Mouse (Mus musculus) liver, embryonic 12.5 days (tissue): ENCODE measurements at regions not wholly inside any gene's neighbourhood (a gene's known extent, or its start where the extent isn't known, plus 50 kb on each side); places are given as distances from the start of the nearest gene placed in this dataset.

Experiments
- ATAC-seq: fragments of 200-750 bp; cut with Nextera tagmentation; 2 replicates; pipeline ENCODE4 v1.8.0; 2017; ENCODE audit warnings: moderate number of reproducible peaks, mild to moderate bottlenecking, moderate library complexity
- H3K27ac ChIP-seq: fragments of 300-500 bp; sonication (generic); 2 replicates; pipeline ENCODE4 v1.5.1; 2016; ENCODE audit warnings: mild to moderate bottlenecking
- H3K27me3 ChIP-seq: fragments of 300-500 bp; sonication (generic); replicated peaks from 2 replicates; pipeline ENCODE4 v1.6.1; 2016; ENCODE audit warnings: mild to moderate bottlenecking, moderate library complexity
- H3K36me3 ChIP-seq: fragments of 300-500 bp; sonication (generic); 2 replicates; pipeline ENCODE4 v1.6.1; 2016; ENCODE audit warnings: mild to moderate bottlenecking, moderate library complexity
- H3K4me1 ChIP-seq: fragments of 300-500 bp; sonication (generic); 2 replicates; pipeline ENCODE4 v1.6.1; 2016
- H3K4me2 ChIP-seq: fragments of 300-500 bp; sonication (generic); 2 replicates; pipeline ENCODE4 v1.6.1; 2016; ENCODE audit warnings: mild to moderate bottlenecking, moderate library complexity
- H3K4me3 ChIP-seq: fragments of 300-500 bp; sonication (generic); 2 replicates; pipeline ENCODE4 v1.5.1; 2016; ENCODE audit warnings: mild to moderate bottlenecking, moderate library complexity
- H3K9ac ChIP-seq: fragments of 300-500 bp; sonication (generic); 2 replicates; pipeline ENCODE4 v1.6.1; 2016; ENCODE audit warnings: mild to moderate bottlenecking, moderate library complexity
- H3K9me3 ChIP-seq: fragments of 300-500 bp; sonication (generic); replicated peaks from 2 replicates; pipeline ENCODE4 v1.6.1; 2016; ENCODE audit warnings: mild to moderate bottlenecking, moderate library complexity
- WGBS: fragments of 180-500 bp; shearing (Covaris S2); methylation state at CpG from one replicate; pipeline ENCODE4 v1.1.7; 2016; ENCODE audit not compliant: insufficient replicate concordance; 5-methylcytosine and 5-hydroxymethylcytosine counted together

DNA sequence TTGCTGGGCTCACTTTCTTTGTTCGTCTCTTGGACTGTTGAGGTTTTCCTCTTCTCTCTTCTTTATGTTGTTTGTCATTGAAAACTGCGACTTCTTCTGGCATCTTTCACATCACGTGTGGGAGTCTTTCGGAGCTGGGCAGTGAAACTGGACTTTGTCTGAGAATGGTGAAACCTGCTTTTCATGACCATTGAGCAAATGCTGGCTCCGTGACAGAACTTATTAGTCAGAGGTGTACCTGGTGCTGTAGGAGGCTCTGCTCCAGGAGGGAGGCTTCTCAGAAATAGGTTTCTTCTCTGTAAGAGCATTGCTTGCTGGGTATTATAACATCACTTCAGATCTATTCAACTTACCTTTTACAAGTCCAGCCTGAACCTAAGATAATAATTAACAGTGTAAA lies 122.4 kb downstream of the Amer2 start:
- H3K36me3 ChIP-seq: no peaks in the 10 kb centered on the region
- no peak overlapping the region for H3K4me3 ChIP-seq
- no peak for ATAC-seq
- no peak overlapping the region for H3K9ac ChIP-seq
- WGBS: 75% methylated on average over 5 of the region's 5 CpGs
- H3K27ac ChIP-seq: no peak overlapping the region
- no peaks in the 10 kb centered on the region for H3K4me1 ChIP-seq
- no peaks in the 10 kb centered on the region for H3K9me3 ChIP-seq
- H3K4me2 ChIP-seq: no peak overlapping the region
- H3K27me3 ChIP-seq: no peaks in the 10 kb centered on the region

DNA sequence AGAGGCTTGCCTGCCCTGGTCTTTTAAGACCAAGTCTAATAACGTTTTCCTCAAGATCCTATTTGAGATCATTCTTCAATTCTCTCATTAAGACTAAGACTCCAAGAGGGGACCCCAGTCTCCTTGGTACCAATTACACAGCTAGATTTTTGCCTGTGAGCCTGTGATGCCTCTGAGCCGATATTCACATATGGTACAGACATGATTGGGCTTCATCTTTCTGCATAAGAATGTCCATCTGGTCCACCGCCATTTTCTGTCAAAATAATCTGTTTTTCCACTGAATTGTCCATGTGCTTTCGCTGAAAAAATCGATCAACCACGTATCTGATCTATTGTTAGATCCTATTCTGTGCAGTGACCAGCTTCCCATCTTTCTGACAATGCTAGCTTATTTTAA lies 129.5 kb downstream of the Amer2 start:
- Histone ChIP-seq H3K27me3 (no peaks in the 10 kb centered on the region), H3K4me3 (no peak overlapping the region), H3K27ac (no peak overlapping the region), H3K36me3 (no peaks in the 10 kb centered on the region), H3K4me1 (no peaks in the 10 kb centered on the region), H3K9me3 (no peaks in the 10 kb centered on the region), H3K9ac (no peak overlapping the region), H3K4me2 (no peak overlapping the region)
- ATAC-seq: no peak
- 65% methylated on average over 6 of the region's 6 CpGs for WGBS

DNA sequence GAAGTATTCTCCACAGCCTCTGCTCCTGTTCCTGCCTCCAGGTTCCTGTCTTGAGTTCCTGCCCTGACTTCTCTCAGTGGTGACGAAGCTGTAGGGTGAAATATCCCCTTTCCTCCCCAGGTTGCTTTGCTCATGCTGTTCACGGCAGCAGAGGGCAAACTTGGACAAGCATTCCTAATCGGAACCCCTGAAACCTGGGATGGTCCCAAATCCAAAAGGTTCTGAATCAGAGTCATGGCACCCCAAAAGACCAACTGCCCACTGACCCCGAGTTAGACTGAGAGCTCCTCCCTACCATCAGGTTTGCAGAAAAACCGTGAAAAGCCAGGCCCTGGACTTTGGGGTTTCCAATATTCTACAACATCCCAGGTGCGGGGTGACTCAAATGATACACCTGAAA lies 128.7 kb upstream of the Spata13 start:
- H3K36me3 ChIP-seq: no peaks in the 10 kb centered on the region
- no peaks in the 10 kb centered on the region for H3K9me3 ChIP-seq
- H3K4me2 ChIP-seq: no peak overlapping the region
- H3K27me3 ChIP-seq: no peaks in the 10 kb centered on the region
- H3K27ac ChIP-seq: no peak overlapping the region
- 63% methylated on average over 6 of the region's 6 CpGs for WGBS
- H3K9ac ChIP-seq: no peak overlapping the region
- no peak for ATAC-seq
- no peak overlapping the region for H3K4me3 ChIP-seq
- H3K4me1 ChIP-seq: no peaks in the 10 kb centered on the region

DNA sequence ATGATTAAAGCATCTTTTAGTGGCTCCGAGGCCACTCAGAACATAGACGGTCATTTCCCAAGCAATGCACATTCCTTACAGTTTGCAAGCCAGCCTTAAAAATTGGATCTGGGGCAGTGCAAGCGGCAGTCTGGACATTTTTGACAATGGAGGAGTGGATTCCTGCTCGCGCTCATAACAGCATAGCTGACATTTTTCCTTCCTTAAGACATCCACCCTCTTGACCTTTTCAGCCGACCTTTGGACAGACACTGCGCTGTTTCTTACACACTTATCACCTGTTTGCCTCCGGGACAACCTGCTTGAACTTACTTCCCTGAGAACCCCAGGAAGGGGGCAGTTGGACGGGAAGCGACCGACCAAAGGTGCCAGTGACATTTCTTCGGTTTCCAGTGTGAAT lies 127.5 kb upstream of the Spata13 start:
- Histone ChIP-seq H3K9me3 (no peaks in the 10 kb centered on the region), H3K36me3 (no peaks in the 10 kb centered on the region), H3K4me2 (no peak overlapping the region), H3K4me3 (no peak overlapping the region), H3K27ac (no peak overlapping the region), H3K9ac (no peak overlapping the region), H3K27me3 (no peaks in the 10 kb centered on the region), H3K4me1 (no peaks in the 10 kb centered on the region)
- no peak for ATAC-seq
- 73% methylated on average over 12 of the region's 12 CpGs for WGBS

DNA sequence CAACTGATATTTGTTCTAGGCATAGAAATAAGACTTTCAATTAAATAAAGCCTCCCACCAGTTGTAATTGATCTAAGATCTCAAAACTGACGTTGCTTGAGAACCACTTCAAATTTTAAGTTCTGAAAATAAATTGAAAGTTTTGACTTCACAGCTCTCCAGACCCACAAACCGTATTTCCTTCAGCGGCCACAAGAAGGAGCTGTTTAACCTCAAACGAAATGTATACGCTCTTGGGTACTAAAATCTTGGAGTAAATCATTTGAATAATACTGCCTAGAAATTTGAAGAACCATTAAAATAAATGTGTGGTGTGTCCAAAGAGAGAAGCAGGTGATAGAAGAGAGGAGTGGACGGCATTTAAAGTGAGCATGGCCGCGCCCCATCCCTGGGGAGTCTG lies 120.2 kb upstream of the Spata13 start:
- no peaks in the 10 kb centered on the region for H3K4me1 ChIP-seq
- H3K9ac ChIP-seq: no peak overlapping the region
- no peak overlapping the region for H3K4me2 ChIP-seq
- no peak overlapping the region for H3K27ac ChIP-seq
- no peaks in the 10 kb centered on the region for H3K9me3 ChIP-seq
- H3K36me3 ChIP-seq: no peaks in the 10 kb centered on the region
- no peaks in the 10 kb centered on the region; the same call in 1 of the 2 replicates for H3K27me3 ChIP-seq
- no peak overlapping the region for H3K4me3 ChIP-seq
- 22% methylated on average over 8 of the region's 8 CpGs for WGBS
- ATAC-seq: no peak

DNA sequence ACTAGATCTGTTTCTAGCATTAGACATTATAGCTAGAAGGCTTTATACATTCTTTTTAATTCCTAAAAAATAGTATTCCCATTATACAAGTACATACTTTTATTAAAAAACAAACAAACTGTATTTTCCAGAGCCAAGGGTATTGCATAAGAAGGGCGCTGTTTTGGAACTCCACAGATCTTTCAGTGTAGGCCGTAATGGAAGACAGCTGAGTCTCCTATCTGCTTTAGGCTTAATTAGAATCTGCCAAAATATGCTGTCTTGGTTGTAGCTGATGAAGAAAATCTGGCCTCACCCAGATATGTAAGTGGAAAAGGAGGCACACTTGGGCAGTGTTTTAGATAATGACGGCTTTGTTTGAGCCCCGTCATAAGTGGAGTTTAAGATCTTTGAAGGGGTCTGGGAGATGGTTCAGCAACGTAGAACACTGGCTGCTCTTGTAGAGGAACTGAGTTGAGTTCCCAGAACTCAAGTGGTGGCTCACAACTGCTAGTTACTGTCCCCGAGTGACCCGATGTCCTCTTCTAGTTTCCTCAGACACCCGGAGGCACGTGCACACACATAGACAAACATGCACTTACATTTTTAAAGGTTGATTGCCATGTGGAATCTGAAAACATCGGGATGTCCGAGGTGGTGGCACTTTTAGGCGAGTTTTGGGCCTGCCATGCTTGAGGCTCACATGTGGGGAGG lies 118.6 kb upstream of the Spata13 start:
- Histone ChIP-seq H3K27ac (no peak overlapping the region), H3K4me1 (no peaks in the 10 kb centered on the region), H3K9ac (no peak overlapping the region), H3K4me3 (no peak overlapping the region), H3K9me3 (no peaks in the 10 kb centered on the region), H3K4me2 (no peak overlapping the region), H3K27me3 (no peaks in the 10 kb centered on the region; the same call in 1 of the 2 replicates), H3K36me3 (no peaks in the 10 kb centered on the region)
- no peak for ATAC-seq
- 67% methylated on average over 12 of the region's 12 CpGs for WGBS

DNA sequence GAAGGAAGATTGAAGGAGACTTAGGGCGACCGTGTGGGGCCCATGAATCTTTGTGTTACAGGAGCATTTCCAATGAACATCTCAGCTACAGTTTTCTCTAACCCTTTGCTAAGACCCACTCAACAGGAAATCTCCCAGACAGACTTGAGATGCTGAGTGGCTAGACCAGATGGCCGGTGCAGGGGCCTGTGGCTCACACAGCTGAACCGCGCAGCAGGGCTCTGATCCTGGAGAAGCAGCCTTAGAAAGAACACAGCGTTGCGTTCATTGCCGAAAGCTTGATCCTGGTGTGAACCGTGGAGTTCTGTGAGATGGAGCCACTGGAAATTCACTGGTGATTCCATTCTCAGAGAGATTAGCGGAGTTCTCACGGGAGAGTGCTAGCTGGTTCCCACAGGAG lies 115.9 kb upstream of the Spata13 start:
- WGBS: 82% methylated on average over 11 of the region's 11 CpGs
- Histone ChIP-seq H3K4me2 (no peak overlapping the region), H3K4me3 (no peak overlapping the region), H3K36me3 (no peaks in the 10 kb centered on the region), H3K4me1 (no peaks in the 10 kb centered on the region), H3K27ac (no peak overlapping the region), H3K9me3 (no peaks in the 10 kb centered on the region), H3K9ac (no peak overlapping the region), H3K27me3 (no peaks in the 10 kb centered on the region; the same call in 1 of the 2 replicates)
- ATAC-seq: no peak

DNA sequence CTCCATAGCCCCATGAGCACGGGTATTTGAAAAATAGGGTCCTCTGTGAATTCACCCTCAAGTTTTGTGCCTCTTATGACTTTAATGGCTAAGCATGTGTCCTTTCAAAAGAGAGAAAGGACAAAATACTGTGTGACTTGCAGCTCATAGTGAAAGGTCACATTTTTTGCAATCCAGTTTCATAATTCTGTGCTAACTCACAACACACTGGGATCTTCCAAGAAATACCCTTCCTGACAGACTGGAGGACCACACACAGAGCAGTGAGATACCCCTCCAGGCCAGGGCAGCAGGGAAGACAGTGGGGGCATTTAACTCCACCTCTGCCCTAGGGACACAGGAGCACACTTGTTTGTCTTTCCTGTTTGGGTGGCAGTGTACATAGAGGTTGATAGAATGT lies 110.8 kb upstream of the Spata13 start:
- H3K4me2 ChIP-seq: no peak overlapping the region
- H3K36me3 ChIP-seq: no peaks in the 10 kb centered on the region
- ATAC-seq: no peak
- H3K4me3 ChIP-seq: no peak overlapping the region
- 47% methylated on average over 1 of the region's 1 CpGs for WGBS
- no peaks in the 10 kb centered on the region for H3K27me3 ChIP-seq
- H3K27ac ChIP-seq: no peak overlapping the region
- H3K9me3 ChIP-seq: no peaks in the 10 kb centered on the region
- no peak overlapping the region for H3K9ac ChIP-seq
- H3K4me1 ChIP-seq: no peaks in the 10 kb centered on the region

DNA sequence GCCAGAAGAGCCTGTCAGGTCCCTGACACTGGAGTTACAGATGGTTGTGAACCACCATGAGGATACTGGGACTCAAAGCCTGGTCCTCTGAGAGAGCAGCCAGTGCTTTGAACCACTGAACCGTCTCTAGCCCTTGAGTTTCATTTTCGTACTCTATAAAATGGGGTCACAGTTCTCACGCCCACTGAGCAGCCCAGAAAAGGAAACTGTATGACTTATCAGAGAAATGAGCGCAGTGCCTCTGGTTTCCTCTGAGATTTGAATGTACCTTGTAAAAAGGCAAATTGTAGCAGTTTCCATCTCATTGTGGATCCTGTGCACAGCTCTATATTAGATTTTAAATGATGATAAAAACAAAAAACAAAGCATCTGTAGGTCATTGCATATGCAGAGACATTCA lies 108.9 kb upstream of the Spata13 start:
- no peak overlapping the region for H3K27ac ChIP-seq
- no peak overlapping the region for H3K9ac ChIP-seq
- WGBS: 55% methylated on average over 4 of the region's 4 CpGs
- no peaks in the 10 kb centered on the region for H3K9me3 ChIP-seq
- H3K27me3 ChIP-seq: no peaks in the 10 kb centered on the region
- H3K4me1 ChIP-seq: no peaks in the 10 kb centered on the region
- ATAC-seq: no peak
- H3K4me3 ChIP-seq: no peak overlapping the region
- no peaks in the 10 kb centered on the region for H3K36me3 ChIP-seq
- no peak overlapping the region for H3K4me2 ChIP-seq

DNA sequence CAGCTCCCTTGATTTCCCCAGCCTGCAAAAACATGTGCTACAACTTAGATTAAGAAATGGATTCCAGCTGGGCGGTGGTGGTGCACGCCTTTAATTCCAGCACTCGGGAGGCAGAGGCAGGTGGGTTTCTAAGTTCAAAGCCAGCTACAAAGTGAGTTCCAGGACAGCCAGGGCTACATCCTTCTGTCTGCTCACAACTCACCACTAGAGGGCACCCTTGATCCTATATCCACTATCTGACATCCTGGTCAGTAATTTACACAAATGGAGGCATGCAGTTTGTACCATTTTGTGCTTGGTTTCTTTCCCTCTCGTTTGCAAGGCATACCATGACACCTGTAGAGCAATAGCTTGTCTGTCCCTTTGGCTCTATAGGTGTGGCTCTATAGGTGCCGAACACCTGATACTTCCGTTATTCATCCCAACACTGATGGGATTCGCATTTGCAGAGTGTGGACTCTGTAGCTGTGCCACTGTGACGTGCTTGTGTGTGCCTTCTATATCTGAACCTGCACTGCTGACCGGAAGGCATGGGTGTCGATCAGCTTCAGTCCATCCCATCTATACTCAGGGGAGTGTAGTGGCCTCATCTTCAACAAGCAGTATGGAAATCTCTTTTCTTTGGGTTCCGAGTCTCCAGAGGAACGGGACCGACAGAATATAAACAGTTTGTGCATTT lies 108.4 kb upstream of the Spata13 start:
- H3K27ac ChIP-seq: no peak overlapping the region
- 58% methylated on average over 13 of the region's 13 CpGs for WGBS
- H3K4me2 ChIP-seq: no peak overlapping the region
- H3K27me3 ChIP-seq: no peaks in the 10 kb centered on the region
- H3K9ac ChIP-seq: no peak overlapping the region
- no peaks in the 10 kb centered on the region for H3K36me3 ChIP-seq
- ATAC-seq: no peak
- no peak overlapping the region for H3K4me3 ChIP-seq
- H3K4me1 ChIP-seq: no peaks in the 10 kb centered on the region
- H3K9me3 ChIP-seq: no peaks in the 10 kb centered on the region

DNA sequence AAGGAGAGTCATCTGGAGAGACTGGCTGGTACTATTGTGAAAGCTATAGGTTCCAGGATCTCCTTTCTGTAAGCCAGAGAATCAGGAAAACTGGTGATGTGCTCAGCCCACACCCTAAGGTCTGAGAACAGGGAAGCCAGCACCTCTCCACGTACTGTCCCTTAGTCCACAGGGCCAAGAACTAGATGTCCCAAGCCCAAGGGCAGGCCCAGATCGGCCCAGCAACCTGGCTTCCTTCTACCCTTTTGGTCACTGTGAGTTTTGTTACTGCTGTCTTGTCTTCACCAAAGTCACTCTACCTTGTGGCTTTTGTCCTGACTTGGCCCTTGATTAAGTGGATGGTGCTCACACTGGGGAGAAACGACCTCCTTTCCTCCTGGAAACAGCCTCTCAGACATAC lies 107.8 kb upstream of the Spata13 start:
- H3K4me1 ChIP-seq: no peaks in the 10 kb centered on the region
- no peaks in the 10 kb centered on the region for H3K27me3 ChIP-seq
- no peak for ATAC-seq
- no peak overlapping the region for H3K27ac ChIP-seq
- H3K4me2 ChIP-seq: no peak overlapping the region
- no peak overlapping the region for H3K4me3 ChIP-seq
- WGBS: 54% methylated on average over 3 of the region's 3 CpGs
- H3K36me3 ChIP-seq: no peaks in the 10 kb centered on the region
- H3K9ac ChIP-seq: no peak overlapping the region
- H3K9me3 ChIP-seq: no peaks in the 10 kb centered on the region

DNA sequence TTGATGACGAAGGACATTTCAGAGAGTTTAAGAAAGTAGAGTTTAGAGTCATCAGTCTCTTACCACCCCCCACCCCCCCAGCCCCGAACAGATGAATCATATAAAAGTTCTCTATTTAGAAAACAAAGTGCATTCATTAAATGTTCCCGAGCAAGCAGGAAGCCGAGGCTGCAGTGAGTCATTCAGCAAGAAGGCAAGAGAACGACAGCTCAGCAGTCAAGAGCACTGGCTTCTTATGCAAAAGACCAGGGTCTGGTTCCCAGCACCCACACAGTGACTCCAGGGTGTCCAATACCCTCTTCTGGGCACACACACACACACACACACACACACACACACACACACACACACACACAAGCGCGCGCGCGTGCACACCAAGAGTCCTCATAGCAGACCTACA lies 107.0 kb upstream of the Spata13 start:
- Histone ChIP-seq H3K27me3 (no peaks in the 10 kb centered on the region), H3K4me3 (no peak overlapping the region), H3K9ac (no peak overlapping the region), H3K4me1 (no peaks in the 10 kb centered on the region), H3K9me3 (no peaks in the 10 kb centered on the region), H3K4me2 (no peak overlapping the region), H3K36me3 (no peaks in the 10 kb centered on the region), H3K27ac (no peak overlapping the region)
- WGBS: 74% methylated on average over 10 of the region's 10 CpGs
- no peak for ATAC-seq

DNA sequence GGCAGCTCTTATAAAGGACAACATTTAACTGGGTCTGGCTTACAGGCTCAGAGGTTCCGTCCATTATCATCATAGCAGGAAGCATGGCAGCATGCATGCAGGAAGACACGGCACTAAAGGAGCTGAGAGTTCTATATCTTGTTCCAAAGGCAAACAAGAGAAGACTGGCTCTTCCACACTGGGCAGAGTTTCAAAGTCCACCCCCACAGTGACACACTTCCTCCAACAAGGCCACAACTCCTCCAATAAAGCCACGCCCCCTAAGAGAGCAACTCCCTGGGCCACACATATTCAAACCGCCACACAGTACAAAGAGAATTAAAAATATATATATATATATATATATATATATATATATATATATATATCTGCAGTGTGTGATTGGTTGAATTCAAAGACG lies 105.8 kb upstream of the Spata13 start:
- Histone ChIP-seq H3K9ac (no peak overlapping the region), H3K27me3 (no peaks in the 10 kb centered on the region), H3K4me1 (no peaks in the 10 kb centered on the region), H3K27ac (no peak overlapping the region), H3K4me2 (no peak overlapping the region), H3K4me3 (no peak overlapping the region), H3K9me3 (no peaks in the 10 kb centered on the region), H3K36me3 (no peaks in the 10 kb centered on the region)
- 61% methylated on average over 5 of the region's 5 CpGs for WGBS
- no peak for ATAC-seq
